Mouse (Mus musculus): Measurements from ENCODE around the gene Lhfpl2. TPM values are rescaled to one million over a fixed set of nuclear protein-coding genes. Genes with fewer than 3 reads are reported as not detected.

Lhfpl2 gene
- polyA plus RNA-seq (2012; rRNA removed; ENCODE audit: low replicate concordance) = 37.2 and 42.6 TPM in 2 replicates

DNA sequence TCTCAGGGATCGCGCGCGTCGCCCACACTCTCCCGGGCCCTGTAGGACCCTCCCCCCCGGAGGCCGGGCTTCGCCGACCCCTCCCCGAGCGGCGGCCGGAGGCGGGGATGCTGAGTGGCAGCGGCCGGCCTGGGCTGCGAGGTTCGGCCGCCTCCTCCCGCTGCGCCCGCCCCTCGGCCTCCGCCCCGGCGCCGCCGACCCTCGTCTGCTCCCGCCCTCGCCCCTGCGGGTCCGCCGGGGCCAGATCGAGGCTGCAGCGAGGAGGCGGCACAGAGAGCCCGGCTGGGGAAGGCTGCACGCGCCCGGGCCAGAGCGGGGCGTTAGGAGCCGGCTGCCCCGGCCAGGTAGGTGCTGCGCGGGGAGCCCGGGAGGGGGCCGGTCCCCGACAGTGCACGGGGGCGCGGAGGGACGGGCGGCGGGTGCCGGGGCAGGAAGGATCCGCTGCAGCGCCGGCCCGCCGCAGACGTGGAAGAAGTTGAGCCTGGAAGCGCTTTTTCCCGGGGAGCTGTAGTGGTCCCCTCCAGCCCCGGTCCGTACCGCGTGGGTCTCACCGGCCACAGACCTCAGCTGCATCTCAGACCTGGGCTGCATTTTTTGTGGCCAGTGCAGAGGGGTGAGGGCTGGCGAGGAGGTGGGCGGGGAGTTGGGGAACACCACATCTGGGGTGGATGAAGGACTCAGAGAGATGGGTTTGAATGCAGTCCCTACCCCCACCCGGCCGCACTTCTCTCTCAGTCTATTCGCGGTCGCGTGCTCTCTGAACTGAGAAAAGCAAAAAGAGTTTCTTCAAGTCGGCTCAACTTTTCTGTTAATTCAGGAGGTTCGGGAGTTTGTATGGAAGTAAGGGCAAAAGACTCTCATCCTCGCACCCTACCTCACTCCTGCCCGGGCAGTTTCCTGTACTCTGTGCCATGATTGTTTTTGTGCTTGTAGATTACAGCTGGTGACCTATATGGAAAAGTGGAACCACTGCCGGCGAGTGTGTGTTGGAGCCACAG is at the start of gene Lhfpl2:
Lhfpl2 (plus strand) TSS at position 234 of the 998 bp plus-strand sequence.

Other genes starting within 250 kb of the Lhfpl2 start
- gene Scamp1, start 228.1 kb downstream of the Lhfpl2 start, polyA plus RNA-seq (2012; rRNA removed; ENCODE audit: low replicate concordance) = 10.0 and 18.9 TPM in 2 replicates